Comparison of ENCODE assay signal across 9 mouse cellular contexts in genomic region chr5:117094431-117094830, GRCm38 (mm10). TPM values are rescaled to one million over a fixed set of nuclear protein-coding genes. Genes with fewer than 3 reads are reported as not detected.
DNase-seq lines count a peak whose midpoint lies in the region; ATAC-seq and TF ChIP-seq lines count a peak whose summit lies in the region.
"Had no signal": no experiment of that assay in that cellular context is flagged by ENCODE, and none has a peak within 500 bp of the region (broad histone marks: within the 10 kb centered on the region; RNA-seq: fewer than 3 reads in every experiment).

No protein-coding gene starts in this region.

- peaks cover 20% of the 10 kb centered on the region for H3K4me1 ChIP-seq in hindbrain, embryonic 10.5 days (replicated peaks)
- no peaks in the 10 kb centered on the region for H3K4me1 ChIP-seq in hindbrain, embryonic 12.5 days
- H3K4me1 ChIP-seq in bone marrow, adult 2 months (ENCODE audit: control insufficient read depth, insufficient read depth, low read length), result no peaks in the 10 kb centered on the region
- H3K4me1 ChIP-seq: embryonic facial prominence, embryonic 13.5 days had no signal

- no peaks in the 10 kb centered on the region for H3K9me3 ChIP-seq in hindbrain, embryonic 10.5 days
- H3K9me3 ChIP-seq in hindbrain, embryonic 12.5 days (replicated peaks), result no peaks in the 10 kb centered on the region
- H3K9me3 ChIP-seq: embryonic facial prominence, embryonic 13.5 days had no signal

- no peaks in the 10 kb centered on the region for H3K27me3 ChIP-seq in hindbrain, embryonic 10.5 days (ENCODE audit: insufficient read depth, poor library complexity, severe bottlenecking)
- 0 out of 2 replicates have a peak, but pooled peaks cover under 1% of the 10 kb centered on the region for H3K27me3 ChIP-seq in hindbrain, embryonic 12.5 days
- no peaks in the 10 kb centered on the region for H3K27me3 ChIP-seq in C2C12 (ENCODE audit: control insufficient read depth, insufficient read depth, insufficient read length)
- H3K27me3 ChIP-seq: embryonic facial prominence, embryonic 13.5 days had no signal

- peak; percentile 61 for TF ChIP-seq CTCF in C2C12 (IDR thresholded peaks at IDR 0.05; ENCODE audit: control insufficient read depth, insufficient read depth, insufficient read length)
- peak; percentile 48; the same call in 1 of the 2 replicates for TF ChIP-seq CTCF in bone marrow, adult 2 months (IDR thresholded peaks at IDR 0.05; ENCODE audit: control insufficient read depth, insufficient read depth, low read length)

- H3K9ac ChIP-seq in hindbrain, embryonic 12.5 days, result no peak overlapping the region
- H3K9ac ChIP-seq: embryonic facial prominence, embryonic 13.5 days had no signal

- no peaks in the 10 kb centered on the region for H3K79me3 ChIP-seq in C2C12 (ENCODE audit: low read depth)

- H3K36me3 ChIP-seq in hindbrain, embryonic 10.5 days, result peaks cover 82% of the 10 kb centered on the region
- peaks cover 62% of the 10 kb centered on the region for H3K36me3 ChIP-seq in hindbrain, embryonic 12.5 days
- peaks cover 36% of the 10 kb centered on the region for H3K36me3 ChIP-seq in C2C12 (ENCODE audit: control insufficient read depth, insufficient read depth)

- H3K4me3 ChIP-seq in hindbrain, embryonic 10.5 days, result no peak overlapping the region
- no peak overlapping the region for H3K4me3 ChIP-seq in hindbrain, embryonic 12.5 days
- H3K4me3 ChIP-seq in C2C12 (ENCODE audit: insufficient read depth, poor library complexity, severe bottlenecking), result no peak overlapping the region
- no peak overlapping the region for H3K4me3 ChIP-seq in bone marrow, adult 2 months (replicated peaks; ENCODE audit: control insufficient read depth, low read depth, low read length)
- H3K4me3 ChIP-seq: embryonic facial prominence, embryonic 13.5 days had no signal

- H3ac ChIP-seq in C2C12 (ENCODE audit: control insufficient read depth, insufficient read length, low read depth), result no peak overlapping the region

- no peak for ATAC-seq in hindbrain, embryonic 12.5 days (ENCODE audit: low FRiP score)

- H3K4me2 ChIP-seq in hindbrain, embryonic 12.5 days (replicated peaks), result no peak overlapping the region
- H3K4me2 ChIP-seq: embryonic facial prominence, embryonic 13.5 days had no signal

- no peaks in the 10 kb centered on the region for H3K79me2 ChIP-seq in C2C12 (ENCODE audit: control insufficient read depth, insufficient read depth)

- 62% methylated on average over 7 of the region's 7 CpGs for WGBS in hindbrain, embryonic 10.5 days
- 52% methylated on average over 7 of the region's 7 CpGs for WGBS in hindbrain, embryonic 12.5 days
- WGBS in bone marrow, adult 2 months, result 66% methylated on average over 7 of the region's 7 CpGs

- H3K27ac ChIP-seq in hindbrain, embryonic 10.5 days, result no peak overlapping the region
- H3K27ac ChIP-seq in hindbrain, embryonic 12.5 days, result no peak overlapping the region
- H3K27ac ChIP-seq in bone marrow, adult 2 months (ENCODE audit: control insufficient read depth, insufficient read depth, low read depth, low read length, poor library complexity), result no peak overlapping the region
- H3K27ac ChIP-seq: embryonic facial prominence, embryonic 13.5 days had no signal

- DNase-seq in hindbrain, embryonic 10.5 days (ENCODE audit: low spot score), result peak; percentile 25
- peak; percentile 38 for DNase-seq in gastrocnemius, postnatal 10 days
- peak; percentile 70 for DNase-seq in kidney, postnatal 14 days
- DNase-seq in right cerebral cortex, adult 2 months (ENCODE audit: low spot score in 2 of 2), result peak; percentile 68 to 70
- DNase-seq in yolk sac, embryonic 10.5 days (ENCODE audit: low spot score), result no peak

- no peak for TF ChIP-seq POLR2A in bone marrow, adult 2 months (IDR thresholded peaks at IDR 0.05; ENCODE audit: borderline replicate concordance, control insufficient read depth, low read depth, low read length)

TF ChIP-seq in C2C12, 6 proteins besides CTCF, POLR2A, EP300 and RAD21:
- no peak for TF ChIP-seq MAX (IDR thresholded peaks at IDR 0.05)
- TF ChIP-seq USF1 (IDR thresholded peaks at IDR 0.05; ENCODE audit: low read depth), result no peak
- no peak for TF ChIP-seq MYOG (IDR thresholded peaks at IDR 0.05; ENCODE audit: control insufficient read depth, extremely low read depth, insufficient read length)
- no peak for TF ChIP-seq FOSL1 (IDR thresholded peaks at IDR 0.05; ENCODE audit: insufficient read depth, low read length, poor library complexity, severe bottlenecking)
- no peak for TF ChIP-seq CEBPB (IDR thresholded peaks at IDR 0.05; ENCODE audit: low read depth)
- no peak for TF ChIP-seq MYOD1 (IDR thresholded peaks at IDR 0.05; ENCODE audit: control insufficient read depth, insufficient read length, low read depth)

RNA-seq across cellular contexts. Expression of gene Suds3, which starts 21.5 kb away (rescaled TPM):
- polyA plus RNA-seq in hindbrain, embryonic 10.5 days (2016; fragmentation: Nextera tagmentation; extraction: Ambion mirVana), result 79.1 and 90.4 TPM in 2 replicates
- polyA plus RNA-seq in hindbrain, embryonic 12.5 days (2016; fragmentation: Nextera tagmentation; extraction: Ambion mirVana), result 118 and 120 TPM in 2 replicates
- polyA plus RNA-seq in C2C12 (2012; fragmentation: generic; extraction: Trizol), result 76.0 TPM
- polyA plus RNA-seq in bone marrow, adult 2 months (2011; ENCODE audit: insufficient read depth, insufficient read length, low replicate concordance, missing spikeins), result 40.4 and 57.7 TPM in 2 replicates
- 10 to 100 TPM; 49.3 to 53.5 TPM for total RNA-seq in gastrocnemius, postnatal 10 days (2021)

RNA-seq across cellular contexts. Expression of gene Taok3, which starts 25.5 kb away (rescaled TPM):
- polyA plus RNA-seq in hindbrain, embryonic 10.5 days (2016; fragmentation: Nextera tagmentation; extraction: Ambion mirVana), result 10.4 and 16.4 TPM in 2 replicates
- polyA plus RNA-seq in hindbrain, embryonic 12.5 days (2016; fragmentation: Nextera tagmentation; extraction: Ambion mirVana), result 30.6 and 31.8 TPM in 2 replicates
- polyA plus RNA-seq in C2C12 (2012; fragmentation: generic; extraction: Trizol), result 6.6 TPM
- 31.0 and 47.6 TPM in 2 replicates for polyA plus RNA-seq in bone marrow, adult 2 months (2011; ENCODE audit: insufficient read depth, insufficient read length, low replicate concordance, missing spikeins)
- 10 to 100 TPM in 1 of 2 experiments, 1 to 10 TPM in 1; 6.1 to 11.1 TPM for total RNA-seq in gastrocnemius, postnatal 10 days (2021)
